Mouse (Mus musculus) heart, postnatal 0 days (tissue): ENCODE measurements around the gene Folr2. TPM values are rescaled to one million over a fixed set of nuclear protein-coding genes. Genes with fewer than 3 reads are reported as not detected.

Source experiments
- ATAC-seq: fragments of 200-750 bp; cut with Nextera tagmentation; 2 replicates; pipeline ENCODE4 v1.8.0; 2017; ENCODE audit warnings: low read depth, moderate number of reproducible peaks, moderate library complexity; ENCODE audit not compliant: insufficient read depth
- DNase-seq: peaks from one replicate; pipeline ENCODE4 v3.0.0-alpha.2; 2016; ENCODE audit warnings: low spot score
- H3K27ac ChIP-seq: fragments of 300-500 bp; sonication (generic); 2 replicates; pipeline ENCODE4 v1.5.1; 2014; ENCODE audit warnings: low read depth, mild to moderate bottlenecking
- H3K27me3 ChIP-seq: fragments of 300-500 bp; sonication (generic); 2 replicates; pipeline ENCODE4 v1.6.1; 2014; ENCODE audit warnings: low read length, mixed read lengths; ENCODE audit not compliant: control insufficient read depth, insufficient read depth
- H3K36me3 ChIP-seq: fragments of 300-500 bp; sonication (generic); replicated peaks from 2 replicates; pipeline ENCODE4 v1.6.1; 2014; ENCODE audit warnings: low read length, mixed read lengths; ENCODE audit not compliant: control insufficient read depth, insufficient read depth
- H3K4me1 ChIP-seq: fragments of 300-500 bp; sonication (generic); 2 replicates; pipeline ENCODE4 v1.6.1; 2014; ENCODE audit warnings: antibody characterized with exemption; ENCODE audit not compliant: control insufficient read depth, insufficient read depth
- H3K4me2 ChIP-seq: fragments of 300-500 bp; sonication (generic); 2 replicates; pipeline ENCODE4 v1.6.1; 2014; ENCODE audit warnings: low read depth, mild to moderate bottlenecking, low read length, moderate library complexity
- H3K4me3 ChIP-seq: fragments of 300-500 bp; sonication (generic); 2 replicates; pipeline ENCODE4 v1.5.1; 2014; ENCODE audit warnings: low read depth, low read length
- H3K9ac ChIP-seq: fragments of 300-500 bp; sonication (generic); replicated peaks from 2 replicates; pipeline ENCODE4 v1.6.1; 2014; ENCODE audit warnings: low read depth, low read length, mixed read lengths
- H3K9me3 ChIP-seq: fragments of 300-500 bp; sonication (generic); replicated peaks from 2 replicates; pipeline ENCODE4 v1.6.1; 2016; ENCODE audit warnings: low read length; ENCODE audit not compliant: control insufficient read depth
- CTCF ChIP-seq: IDR thresholded peaks from 2 replicates; pipeline ENCODE4 v1.5.1; 2016; ENCODE audit warnings: antibody characterized with exemption, control low read depth, low read depth
- EP300 ChIP-seq: IDR thresholded peaks from 2 replicates; pipeline ENCODE4 v1.6.1; 2016; ENCODE audit warnings: antibody characterized with exemption, low read depth
- WGBS: fragments of 180-500 bp; shearing (Covaris S2); extraction: QIAGEN DNeasy Blood & Tissue Kit; methylation state at CpG from one replicate; pipeline ENCODE4 v1.1.7; 2014; 5-methylcytosine and 5-hydroxymethylcytosine counted together
- polyA plus RNA-seq: library from polyadenylated mRNA; unstranded; fragments of >200 nt; fragmentation: Nextera tagmentation; extraction: Ambion mirVana; gene quantifications from 2 replicates; pipeline ENCODE4 v1.2.1, GENCODE M21; 2015
- total RNA-seq: library from RNA; depleted of rRNA; stranded (reverse); fragments of >200 nt; gene quantifications from 2 replicates; pipeline ENCODE4 v1.2.3, GENCODE M21; 2014; ENCODE audit warnings: low replicate concordance

Folr2 gene
- total and polyA plus RNA-seq, 2 experiments from 2014 or later = 0.86 to 2.6 TPM

GRCm38 (mm10) chr7:101871296-101871695 lies 14.3 kb upstream of the Folr2 start:
- no peak overlapping the region for H3K4me2 ChIP-seq
- no peak overlapping the region for H3K9ac ChIP-seq
- ATAC-seq (no peak), DNase-seq (no peak)
- 27% methylated on average over 3 of the region's 3 CpGs for WGBS
- H3K27ac ChIP-seq = peak overlapping the region; percentile 41
- no peaks in the 10 kb centered on the region for H3K36me3 ChIP-seq
- H3K4me1 ChIP-seq = 0 out of 2 replicates have a peak, but pooled peaks cover 14% of the 10 kb centered on the region
- TF ChIP-seq EP300 (0 out of 2 replicates have a peak, but pooled peaks have one; percentile 26), CTCF (no peak; the same call in 1 of the 2 replicates)
- H3K9me3 ChIP-seq = no peaks in the 10 kb centered on the region
- H3K4me3 ChIP-seq = no peak overlapping the region
- H3K27me3 ChIP-seq = no peaks in the 10 kb centered on the region

GRCm38 (mm10) chr7:101870629-101871028 lies 13.6 kb upstream of the Folr2 start, which contains the start of gene Folr1:
Folr1 (minus strand) TSS chr7:101870788.
- no peak for ATAC-seq

GRCm38 (mm10) chr7:101869163-101869500 lies 12.1 kb upstream of the Folr2 start:
- WGBS = 77% methylated on average over 7 of the region's 7 CpGs
- H3K36me3 ChIP-seq = no peaks in the 10 kb centered on the region
- no peaks in the 10 kb centered on the region for H3K9me3 ChIP-seq
- no peak overlapping the region for H3K9ac ChIP-seq
- no peak for DNase-seq
- H3K4me1 ChIP-seq = 0 out of 2 replicates have a peak, but pooled peaks cover 14% of the 10 kb centered on the region
- no peak for ATAC-seq
- no peak overlapping the region for H3K27ac ChIP-seq
- no peaks in the 10 kb centered on the region for H3K27me3 ChIP-seq
- TF ChIP-seq EP300 (no peak), CTCF (no peak)
- H3K4me2 ChIP-seq = no peak overlapping the region
- no peak overlapping the region for H3K4me3 ChIP-seq

More at GRCm38 (mm10) chr7:101870629-101871028, 13.6 kb upstream of the Folr2 start, which contains the start of gene Folr1:
- DNase-seq = no peak
- Histone ChIP-seq H3K36me3 (no peaks in the 10 kb centered on the region), H3K4me2 (no peak within 1 kb of the TSS), H3K27ac (peak within 1 kb of the TSS; percentile 41), H3K4me3 (no peak within 1 kb of the TSS), H3K27me3 (no peaks in the 10 kb centered on the region), H3K9ac (no peak within 1 kb of the TSS), H3K9me3 (no peaks in the 10 kb centered on the region), H3K4me1 (0 out of 2 replicates have a peak, but pooled peaks cover 14% of the 10 kb centered on the region)
- TF ChIP-seq CTCF = no peak
- WGBS = 76% methylated on average over 2 of the region's 2 CpGs

- Histone ChIP-seq H3K27me3 (no peaks in the 10 kb centered on the region), H3K9ac (no peak overlapping the region), H3K9me3 (no peaks in the 10 kb centered on the region), H3K4me3 (no peak overlapping the region), H3K4me2 (no peak overlapping the region), H3K4me1 (0 out of 2 replicates have a peak, but pooled peaks cover 14% of the 10 kb centered on the region), H3K27ac (0 out of 2 replicates have a peak overlapping the region, but pooled peaks have one; percentile 6), H3K36me3 (no peaks in the 10 kb centered on the region)
- DNase-seq (no peak), ATAC-seq (no peak)
- no peak for TF ChIP-seq CTCF
- no peak for TF ChIP-seq EP300
- WGBS = 49% methylated on average over 13 of the region's 13 CpGs
These were observed 11.5 kb upstream of the Folr2 start for GRCm38 (mm10) chr7:101868241-101869162.

GRCm38 (mm10) chr7:101867482-101867881 lies 10.5 kb upstream of the Folr2 start:
- Histone ChIP-seq H3K4me1 (0 out of 2 replicates have a peak, but pooled peaks cover 14% of the 10 kb centered on the region), H3K4me2 (no peak overlapping the region), H3K27me3 (no peaks in the 10 kb centered on the region), H3K9me3 (no peaks in the 10 kb centered on the region), H3K4me3 (no peak overlapping the region), H3K9ac (no peak overlapping the region), H3K36me3 (no peaks in the 10 kb centered on the region), H3K27ac (no peak overlapping the region)
- ATAC-seq (no peak), DNase-seq (no peak)
- 90% methylated on average over 4 of the region's 4 CpGs for WGBS
- no peak for TF ChIP-seq EP300
- TF ChIP-seq CTCF = no peak
